Mouse (Mus musculus): ENCODE measurements around the gene Vmn1r21. TPM values are rescaled to one million over a fixed set of nuclear protein-coding genes. Genes with fewer than 3 reads are reported as not detected.
"Not testable (repeated sequence)": the region's sequence is repeated elsewhere in the genome, so short reads cannot be mapped to it uniquely, and the experiment has no call there.

Vmn1r21 gene
- not detected for total RNA-seq (2021)

DNA sequence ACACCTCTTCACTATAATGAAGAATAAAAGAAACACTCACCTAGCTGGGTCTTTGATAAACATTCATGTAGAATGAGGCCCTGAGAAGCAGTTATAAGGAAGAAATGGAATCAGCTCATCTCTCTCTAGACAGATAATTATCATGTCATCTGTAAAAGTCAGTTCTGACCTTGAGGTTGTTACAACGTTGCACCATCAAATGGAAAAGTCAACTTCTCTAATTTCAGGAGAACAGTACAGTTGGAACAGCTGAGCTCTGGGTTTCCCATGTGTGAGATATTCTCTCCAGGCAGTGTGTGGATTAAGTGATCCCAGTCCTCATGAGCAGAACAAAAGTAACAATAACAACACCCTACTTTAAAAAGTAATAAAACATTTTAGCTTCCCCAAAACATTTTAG lies at the start of gene Vmn1r21:
Vmn1r21 (minus strand) TSS at position 58 of the 400 bp plus-strand sequence.
- no peak for DNase-seq (ENCODE audit: low spot score)
- intact Hi-C loops (cut with DNase I), result no loop called here

DNA sequence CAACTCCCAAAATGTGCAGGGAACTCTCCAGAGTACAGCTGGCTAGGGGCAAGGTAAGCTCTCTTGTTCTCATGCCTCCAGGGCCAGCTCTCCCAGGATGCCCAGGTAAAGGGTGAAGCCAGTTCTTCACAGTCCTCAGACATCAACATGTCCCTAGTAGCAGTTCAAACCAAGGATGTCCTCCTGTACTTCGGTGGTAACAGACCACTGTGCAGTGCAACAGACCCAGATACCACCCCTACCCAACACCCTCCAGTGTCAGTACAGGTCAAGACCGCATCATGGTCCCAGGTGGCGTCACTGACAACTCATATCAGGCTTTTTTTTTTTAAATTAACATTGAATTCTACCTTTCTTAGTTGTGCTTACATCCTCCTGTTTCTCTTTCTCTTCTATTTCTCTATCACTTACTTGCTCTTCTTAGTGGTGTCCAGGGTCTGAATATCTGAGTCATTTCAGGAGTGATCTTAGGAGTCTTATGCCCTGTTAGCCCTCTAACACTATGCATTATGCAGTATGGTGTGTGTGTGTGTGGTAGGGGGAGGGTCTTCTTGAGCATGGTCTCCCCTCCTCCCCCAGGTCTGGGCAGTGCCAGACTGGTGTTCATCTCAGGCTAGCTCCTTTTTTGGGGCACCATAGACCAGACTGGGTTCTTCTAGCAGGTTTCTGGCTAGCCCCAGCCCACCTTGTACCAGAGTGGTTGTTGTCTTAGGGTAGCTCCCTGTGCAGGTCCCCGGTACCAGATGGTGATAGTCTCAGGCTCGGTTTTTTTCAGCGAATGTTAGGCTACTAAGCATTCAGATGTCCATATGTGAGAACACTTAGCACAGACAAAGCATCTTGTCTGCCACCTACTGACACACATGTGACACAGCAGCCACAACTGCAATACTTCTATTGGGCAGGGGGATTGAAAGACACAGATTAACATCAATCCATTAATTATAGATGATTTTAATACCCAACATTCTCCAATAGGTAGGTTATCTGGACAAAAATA lies 9.2 kb upstream of the Vmn1r21 start:
- no peak for DNase-seq (ENCODE audit: low spot score)
- intact Hi-C loops (cut with DNase I), result loop anchor here (1.0 to 2.0 kb wide), 2 partner anchors 116 to 251 kb away; no protein-coding TSS in a partner anchor

DNA sequence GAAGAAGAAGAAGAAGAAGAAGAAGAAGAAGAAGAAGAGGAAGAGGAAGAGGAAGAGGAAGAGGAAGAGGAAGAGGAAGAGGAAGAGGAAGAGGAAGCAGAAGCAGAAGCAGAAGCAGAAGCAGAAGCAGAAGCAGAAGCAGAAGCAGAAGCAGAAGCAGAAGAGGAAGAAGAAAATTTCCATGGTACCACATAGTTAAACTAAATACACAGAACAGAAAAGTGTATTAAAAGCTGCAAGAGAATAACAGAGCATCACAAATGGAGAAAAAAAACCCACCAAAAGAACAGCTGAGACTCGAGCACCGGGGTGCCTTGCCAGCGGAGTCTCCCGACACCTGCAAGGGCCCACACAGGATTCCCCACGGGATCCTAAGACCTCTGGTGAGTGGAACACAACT lies 1.0 kb upstream of the Vmn1r21 start:
- intact Hi-C loops (cut with DNase I); DNase-seq (ENCODE audit: low spot score): not testable (repeated sequence)

DNA sequence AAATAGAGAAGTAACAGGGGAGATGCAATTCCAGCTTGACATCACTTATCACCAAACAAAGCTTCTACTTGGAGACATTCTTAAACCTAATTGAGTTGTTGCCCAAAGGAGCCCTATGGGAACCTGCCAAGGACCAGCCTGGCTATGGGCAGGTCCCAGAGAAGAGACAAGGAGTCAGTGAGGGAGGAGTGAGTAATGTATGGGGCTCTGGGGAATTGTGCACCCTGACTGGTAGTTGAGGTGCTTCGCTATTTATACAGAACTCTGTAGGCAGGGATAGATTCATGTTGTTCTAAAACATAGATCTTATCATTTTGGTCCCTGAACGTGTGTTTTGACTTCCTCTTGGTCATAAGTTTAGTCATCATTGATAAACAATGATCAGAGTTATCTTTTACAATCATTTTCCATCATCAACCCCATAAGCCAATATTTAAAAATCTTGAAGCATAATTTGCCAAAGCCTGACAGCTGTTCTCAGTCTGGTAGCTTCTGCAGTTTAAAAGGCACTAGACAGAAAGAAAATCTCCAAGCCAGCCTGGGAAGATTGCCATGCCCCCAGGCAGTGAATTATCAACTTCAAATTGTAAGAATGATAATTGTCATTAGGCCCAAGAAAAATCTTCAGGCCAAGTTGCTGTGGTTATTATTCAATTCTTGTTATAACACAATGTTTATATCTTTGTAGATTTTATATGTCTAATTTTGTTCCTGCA lies 10.3 kb downstream of the Vmn1r21 start:
- intact Hi-C loops (cut with DNase I), result no loop called here

DNA sequence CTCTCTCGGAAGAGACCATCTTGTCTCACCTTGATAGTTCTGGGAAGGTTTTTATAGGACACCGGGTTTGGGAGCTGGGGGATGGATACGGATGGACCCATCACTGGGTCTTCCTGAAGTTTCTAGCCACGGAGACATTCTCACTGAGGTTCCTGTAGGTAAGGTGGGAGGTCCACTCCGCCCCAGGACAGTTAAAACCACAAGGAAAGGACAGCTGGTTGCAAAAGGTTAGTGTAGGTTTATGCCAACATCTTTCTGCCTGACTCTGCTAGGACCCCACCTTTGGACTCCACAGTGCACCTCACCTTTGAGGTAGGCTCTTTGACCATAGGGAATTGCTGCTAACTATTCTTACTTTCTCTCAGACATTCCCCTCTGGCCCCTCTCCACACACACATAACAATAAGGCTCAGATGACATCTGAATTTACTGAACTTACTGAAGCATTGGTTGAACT lies 24.9 kb downstream of the Vmn1r21 start:
- DNase-seq (ENCODE audit: low spot score), result no peak
- intact Hi-C loops (cut with DNase I), result no loop called here

More for the DNA sequence above, 10.3 kb downstream of the Vmn1r21 start:
- DNase-seq (ENCODE audit: low spot score), result no peak

DNA sequence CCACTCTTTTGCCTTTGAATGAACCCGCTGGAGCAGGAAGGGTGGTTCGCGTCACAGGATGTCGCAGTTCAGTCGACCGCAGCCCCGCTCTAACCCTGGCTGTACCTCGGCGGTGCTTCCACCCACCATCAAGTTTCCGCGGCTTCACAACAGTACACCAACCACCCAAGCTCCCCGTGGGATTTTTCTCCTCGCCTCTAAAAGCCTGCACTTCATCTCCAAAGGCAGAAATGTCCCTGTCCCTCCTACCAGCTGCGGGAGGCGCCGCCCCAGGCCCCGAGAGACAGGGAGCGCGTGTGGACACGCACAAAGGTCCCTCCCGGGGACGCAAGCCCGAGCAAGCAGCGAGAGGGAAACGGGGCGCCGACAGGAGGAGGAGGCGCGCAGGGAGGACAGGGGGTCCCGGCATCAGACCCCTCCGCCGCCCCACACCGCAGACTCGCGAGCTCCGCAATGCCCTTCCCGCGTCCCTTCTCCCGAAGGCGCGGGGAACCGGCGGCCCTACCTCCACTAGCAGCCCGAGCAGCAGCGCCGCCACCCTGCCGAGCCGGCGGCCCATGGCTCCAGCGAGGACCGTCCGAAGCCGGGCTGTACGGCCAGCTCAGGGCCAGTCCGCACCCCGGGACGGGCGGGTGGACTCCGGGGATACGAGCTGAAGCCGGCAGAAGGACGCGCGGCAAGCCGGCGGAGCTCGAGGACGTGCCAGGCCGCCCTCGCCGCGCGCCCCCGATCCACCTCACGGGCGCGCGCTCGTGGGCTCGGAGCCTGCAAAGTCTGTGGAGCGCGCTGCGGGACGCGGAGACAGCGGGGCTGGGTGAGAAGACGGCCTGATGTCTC lies 25.5 kb downstream of the Vmn1r21 start, which contains the start of gene Vopp1:
Vopp1 (minus strand) TSS at position 738 of the 837 bp plus-strand sequence.
- DNase-seq (ENCODE audit: low spot score), result peak; percentile 54
- intact Hi-C loops (cut with DNase I), result loop anchor here (5.0 kb wide), 1 partner anchor 132 kb away; the partner anchor contains the start of gene Pyurf

DNA sequence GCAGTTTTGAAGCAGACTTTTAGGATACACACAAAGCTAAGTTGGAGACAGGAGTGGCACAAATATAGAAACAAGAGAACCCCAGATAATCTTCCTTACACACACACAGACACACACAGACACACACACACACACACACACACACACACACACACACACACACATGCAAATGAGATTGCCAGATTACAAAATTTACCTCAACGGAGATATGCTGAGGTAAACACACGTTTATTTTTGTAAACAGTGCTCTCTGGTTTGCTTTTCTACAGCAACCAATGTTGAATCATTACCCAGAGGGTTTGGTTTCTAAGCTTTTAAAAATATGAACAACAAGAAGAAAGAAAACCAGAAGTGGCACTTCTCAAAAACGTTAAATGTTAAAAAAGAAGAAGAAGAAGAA lies 26.7 kb downstream of the Vmn1r21 start:
- DNase-seq (ENCODE audit: low spot score), result no peak
- intact Hi-C loops (cut with DNase I), result loop anchor here (5.0 kb wide), 1 partner anchor 131 kb away; the partner anchor contains the start of gene Pyurf

DNA sequence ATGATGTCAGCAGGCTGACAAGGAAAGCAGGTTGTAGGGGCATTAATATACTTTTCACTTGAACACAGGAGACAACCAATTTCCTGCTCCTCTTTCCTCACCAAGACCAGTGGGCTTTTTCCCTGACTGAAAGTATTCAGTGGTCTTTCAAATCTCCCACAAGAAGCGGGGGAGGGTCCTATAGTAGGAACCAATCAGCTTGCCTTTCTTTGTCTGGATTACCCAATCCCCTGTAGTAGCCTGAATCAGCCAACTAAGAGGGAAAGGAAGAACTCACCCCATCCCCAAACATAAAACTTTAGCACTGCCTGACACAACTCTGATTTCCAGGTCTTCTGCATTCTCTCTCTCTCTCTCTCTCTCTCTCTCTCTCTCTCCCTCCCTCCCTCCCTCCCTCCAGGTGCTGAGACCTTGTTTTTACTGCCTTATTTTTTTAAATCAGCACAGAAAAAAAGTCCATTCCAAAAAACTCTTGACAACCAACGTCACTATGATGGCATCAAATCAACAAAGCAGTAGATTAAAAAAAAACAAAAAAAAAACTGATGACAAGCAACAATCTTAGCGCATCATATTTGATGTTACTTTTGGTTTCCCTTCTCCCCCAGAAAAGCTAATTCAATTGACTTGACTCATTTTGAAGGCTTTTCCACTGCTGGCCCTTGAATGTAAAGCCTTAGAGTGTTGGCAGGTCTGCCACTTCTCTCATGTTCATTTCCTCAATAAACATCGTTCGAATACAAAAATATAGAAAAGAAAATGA lies 27.3 kb downstream of the Vmn1r21 start:
- no peak for DNase-seq (ENCODE audit: low spot score)
- intact Hi-C loops (cut with DNase I), result loop anchor here (5.0 kb wide), 1 partner anchor 131 kb away; the partner anchor contains the start of gene Pyurf

DNA sequence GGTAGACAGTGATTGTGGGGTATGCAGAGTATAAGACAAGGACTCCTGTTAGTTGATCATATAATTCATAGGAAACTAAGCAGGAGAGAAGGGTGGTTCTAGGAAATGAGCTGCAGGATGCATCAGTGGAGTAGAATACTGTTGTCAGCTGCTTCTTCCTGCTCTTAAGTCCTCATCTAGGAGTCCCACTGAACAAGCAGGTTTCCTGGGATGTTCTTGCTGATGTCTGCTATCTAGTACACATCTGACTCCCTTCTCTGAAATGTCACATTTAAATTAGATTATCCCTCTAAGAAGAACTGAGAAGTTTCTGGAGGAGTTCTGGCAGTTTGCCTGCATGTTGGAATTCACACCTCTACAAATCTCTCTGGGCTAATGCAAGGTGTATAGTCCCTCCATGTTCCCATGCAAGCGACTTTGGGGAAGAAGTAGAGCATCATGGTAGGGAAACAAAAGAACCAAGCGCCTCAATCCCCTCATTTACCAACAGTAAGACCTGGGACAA lies 35.7 kb downstream of the Vmn1r21 start:
- no peak for DNase-seq (ENCODE audit: low spot score)
- intact Hi-C loops (cut with DNase I), result no loop called here

DNA sequence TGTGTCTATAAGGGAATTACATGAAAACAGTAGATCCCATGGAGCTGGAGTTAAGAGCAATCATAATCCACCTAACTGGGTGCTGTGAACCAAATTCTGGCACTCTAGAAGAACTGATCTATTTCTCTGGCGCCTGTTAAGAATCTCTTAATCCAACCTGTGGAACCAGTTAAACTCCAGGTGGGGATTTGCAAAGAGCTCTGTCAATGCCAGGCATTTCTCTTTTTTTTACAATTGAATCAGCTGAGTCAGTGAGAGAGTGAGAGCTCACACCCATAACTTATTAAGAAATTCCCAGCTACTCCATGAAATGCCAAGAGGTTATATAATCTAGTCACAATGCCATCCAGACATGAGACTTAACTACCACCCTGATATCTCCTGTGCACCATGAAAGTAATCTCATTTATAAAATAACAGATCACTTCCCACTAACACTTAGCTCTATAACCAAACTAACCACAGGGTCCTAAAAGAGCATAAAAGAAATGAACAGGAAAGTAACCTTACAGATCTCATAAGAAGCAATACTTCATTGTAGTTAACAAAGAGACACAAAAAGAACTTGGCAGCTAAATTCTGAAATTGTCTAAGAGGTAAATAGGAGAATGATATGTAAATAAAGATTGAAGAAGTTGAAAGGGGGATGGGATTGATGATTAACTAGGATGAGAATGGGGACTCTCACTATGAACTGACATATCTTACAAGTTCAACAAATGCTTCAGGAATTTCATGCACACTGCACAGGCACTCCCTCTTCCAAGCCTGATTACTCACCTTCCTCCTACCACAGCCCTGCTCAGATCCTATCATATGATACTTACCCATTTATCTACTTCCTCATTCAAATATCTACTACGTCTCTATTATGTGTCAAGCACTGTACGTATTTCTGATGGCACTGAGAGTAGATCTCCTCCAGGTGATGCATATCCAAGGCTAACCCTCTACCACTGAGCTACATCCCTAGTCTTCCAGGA lies 38.1 kb downstream of the Vmn1r21 start:
- intact Hi-C loops (cut with DNase I), result no loop called here
- no peak for DNase-seq (ENCODE audit: low spot score)

DNA sequence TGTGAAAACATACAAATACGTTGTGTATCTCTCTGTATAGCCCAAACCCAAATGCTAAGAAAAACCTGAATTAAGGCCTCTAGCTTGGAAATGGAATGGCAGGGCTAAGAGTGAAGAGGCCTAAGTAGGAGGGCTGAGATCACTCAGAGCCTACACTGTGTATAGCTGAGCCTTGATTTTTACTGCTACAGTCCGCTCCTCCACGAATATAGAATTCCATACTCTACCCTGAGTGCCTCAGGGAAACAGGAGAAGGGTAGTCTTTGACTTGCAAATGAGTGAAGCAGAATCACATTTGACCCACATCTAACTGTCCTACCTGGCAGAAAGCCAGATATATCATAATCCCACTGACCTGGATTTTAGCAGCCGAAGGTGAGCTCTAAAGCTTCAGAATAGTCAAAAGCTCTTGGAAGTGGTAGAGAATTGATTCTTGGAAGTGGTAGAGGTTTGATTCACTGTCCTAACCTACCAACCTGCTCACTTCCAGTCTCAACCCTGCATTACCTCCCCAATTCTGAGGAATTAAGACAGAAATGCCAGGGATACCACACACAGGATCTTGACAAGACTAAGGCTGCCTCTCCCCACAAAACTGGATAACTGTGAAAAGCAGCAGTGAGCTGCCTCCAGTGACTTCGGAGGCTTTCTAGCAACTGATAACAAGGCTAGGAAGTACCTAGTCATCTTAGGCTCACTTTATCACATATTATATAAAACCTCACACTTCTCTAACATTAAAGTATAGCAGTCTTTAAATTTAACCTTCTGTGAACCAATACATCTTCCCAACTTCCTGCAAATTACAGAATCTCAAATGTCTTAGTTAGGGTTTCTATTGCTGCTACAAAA lies 44.7 kb downstream of the Vmn1r21 start:
- DNase-seq (ENCODE audit: low spot score), result no peak
- intact Hi-C loops (cut with DNase I), result no loop called here

DNA sequence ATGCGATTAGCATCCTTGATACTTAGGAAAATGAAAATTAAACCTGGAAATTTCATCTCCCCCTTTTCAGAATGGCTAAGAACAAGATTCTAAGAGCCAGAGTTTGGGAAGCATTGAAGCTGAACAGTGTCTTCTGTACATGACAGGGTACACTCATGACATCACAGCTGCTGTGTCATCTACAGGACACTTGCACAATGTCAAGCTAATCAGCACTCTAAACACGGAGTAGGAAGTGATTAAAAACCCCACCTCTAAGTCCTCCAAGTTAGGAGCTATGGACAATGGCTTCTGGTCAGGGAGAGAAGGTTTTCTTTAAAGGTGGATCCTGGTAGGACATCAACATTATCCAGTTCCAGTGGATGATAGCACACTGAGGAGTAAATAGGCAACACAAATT lies 47.0 kb downstream of the Vmn1r21 start:
- intact Hi-C loops (cut with DNase I), result no loop called here
- no peak for DNase-seq (ENCODE audit: low spot score)

DNA sequence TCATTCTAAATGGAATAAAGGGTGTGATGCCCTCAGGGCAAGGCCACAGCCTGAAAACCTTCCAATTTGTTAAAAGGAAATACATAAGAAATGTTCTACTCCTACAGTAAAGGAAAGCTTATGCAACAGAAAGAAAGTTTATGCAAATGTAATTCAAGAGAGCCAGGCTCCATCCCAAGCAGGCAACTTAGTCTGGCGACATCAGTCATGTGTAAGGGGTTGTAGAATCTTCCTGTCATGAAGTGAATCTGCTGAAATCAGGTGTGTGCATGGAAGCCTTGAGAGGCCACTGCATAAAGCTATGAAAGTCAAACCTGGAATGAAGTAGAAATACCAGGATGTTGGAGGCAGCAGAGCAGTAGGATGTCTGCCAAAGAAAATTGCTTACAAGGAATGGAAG lies 51.2 kb downstream of the Vmn1r21 start:
- no peak for DNase-seq (ENCODE audit: low spot score)
- intact Hi-C loops (cut with DNase I), result no loop called here

DNA sequence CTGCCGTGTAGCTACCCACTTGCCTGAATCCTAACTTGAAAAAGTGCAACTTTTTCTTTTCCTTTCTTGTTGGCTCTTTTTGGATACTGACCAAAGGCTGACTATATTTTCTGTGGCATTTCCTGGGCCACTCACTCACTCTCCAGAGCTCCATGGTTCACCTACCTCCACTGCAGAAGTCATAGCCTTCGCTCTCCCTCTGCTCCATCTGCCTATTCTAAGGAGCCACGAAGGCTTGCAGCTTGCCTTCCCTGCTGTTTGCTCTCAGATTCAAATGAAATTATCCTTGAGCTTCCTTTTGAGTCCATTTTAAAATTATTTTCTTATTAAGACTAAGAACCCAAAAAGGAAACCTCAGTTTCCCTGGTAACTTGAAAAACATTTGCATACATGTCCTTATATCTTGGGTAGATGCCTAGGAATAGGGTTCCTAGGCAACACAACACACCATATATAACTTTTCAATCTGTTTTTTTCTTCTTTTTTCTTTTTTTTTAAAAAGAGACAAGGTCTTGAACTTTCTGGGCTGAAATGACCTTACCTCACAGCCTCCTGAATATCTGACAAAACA lies 53.2 kb downstream of the Vmn1r21 start:
- intact Hi-C loops (cut with DNase I), result no loop called here
- no peak for DNase-seq (ENCODE audit: low spot score)

DNA sequence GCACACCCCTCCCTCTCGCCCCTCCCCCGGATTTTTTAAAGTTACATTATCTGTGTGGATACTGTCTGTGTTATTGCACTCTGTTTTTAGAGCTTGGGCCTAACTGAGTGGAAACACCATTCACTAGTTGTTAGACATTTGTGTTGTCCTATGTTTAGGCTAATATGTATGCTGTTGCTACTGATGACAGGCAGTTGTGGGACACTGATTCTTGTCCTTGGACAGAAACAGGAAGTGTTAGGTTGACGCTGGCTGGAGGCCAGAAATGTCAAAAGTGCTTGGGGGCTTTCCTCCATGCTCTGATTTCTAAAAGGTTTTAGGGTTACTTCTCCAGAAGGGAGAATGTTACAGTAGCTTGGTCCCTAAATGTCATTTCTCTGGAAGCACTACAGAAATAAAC lies 54.3 kb downstream of the Vmn1r21 start:
- intact Hi-C loops (cut with DNase I), result no loop called here
- DNase-seq (ENCODE audit: low spot score), result no peak
